Mouse (Mus musculus) heart, postnatal 0 days (tissue): ENCODE results near the gene Ccdc188. TPM values are rescaled to one million over a fixed set of nuclear protein-coding genes. Genes with fewer than 3 reads are reported as not detected.

Source experiments
- ATAC-seq: fragments of 200-750 bp; cut with Nextera tagmentation; 2 replicates; pipeline ENCODE4 v1.8.0; 2017; ENCODE audit warnings: low read depth, moderate number of reproducible peaks, moderate library complexity; ENCODE audit not compliant: insufficient read depth
- DNase-seq: peaks from one replicate; pipeline ENCODE4 v3.0.0-alpha.2; 2016; ENCODE audit warnings: low spot score
- H3K27ac ChIP-seq: fragments of 300-500 bp; sonication (generic); 2 replicates; pipeline ENCODE4 v1.5.1; 2014; ENCODE audit warnings: low read depth, mild to moderate bottlenecking
- H3K27me3 ChIP-seq: fragments of 300-500 bp; sonication (generic); 2 replicates; pipeline ENCODE4 v1.6.1; 2014; ENCODE audit warnings: low read length, mixed read lengths; ENCODE audit not compliant: control insufficient read depth, insufficient read depth
- H3K36me3 ChIP-seq: fragments of 300-500 bp; sonication (generic); replicated peaks from 2 replicates; pipeline ENCODE4 v1.6.1; 2014; ENCODE audit warnings: low read length, mixed read lengths; ENCODE audit not compliant: control insufficient read depth, insufficient read depth
- H3K4me1 ChIP-seq: fragments of 300-500 bp; sonication (generic); 2 replicates; pipeline ENCODE4 v1.6.1; 2014; ENCODE audit warnings: antibody characterized with exemption; ENCODE audit not compliant: control insufficient read depth, insufficient read depth
- H3K4me2 ChIP-seq: fragments of 300-500 bp; sonication (generic); 2 replicates; pipeline ENCODE4 v1.6.1; 2014; ENCODE audit warnings: low read depth, mild to moderate bottlenecking, low read length, moderate library complexity
- H3K4me3 ChIP-seq: fragments of 300-500 bp; sonication (generic); 2 replicates; pipeline ENCODE4 v1.5.1; 2014; ENCODE audit warnings: low read depth, low read length
- H3K9ac ChIP-seq: fragments of 300-500 bp; sonication (generic); replicated peaks from 2 replicates; pipeline ENCODE4 v1.6.1; 2014; ENCODE audit warnings: low read depth, low read length, mixed read lengths
- H3K9me3 ChIP-seq: fragments of 300-500 bp; sonication (generic); replicated peaks from 2 replicates; pipeline ENCODE4 v1.6.1; 2016; ENCODE audit warnings: low read length; ENCODE audit not compliant: control insufficient read depth
- CTCF ChIP-seq: IDR thresholded peaks from 2 replicates; pipeline ENCODE4 v1.5.1; 2016; ENCODE audit warnings: antibody characterized with exemption, control low read depth, low read depth
- EP300 ChIP-seq: IDR thresholded peaks from 2 replicates; pipeline ENCODE4 v1.6.1; 2016; ENCODE audit warnings: antibody characterized with exemption, low read depth
- WGBS: fragments of 180-500 bp; shearing (Covaris S2); extraction: QIAGEN DNeasy Blood & Tissue Kit; methylation state at CpG from one replicate; pipeline ENCODE4 v1.1.7; 2014; 5-methylcytosine and 5-hydroxymethylcytosine counted together
- polyA plus RNA-seq: library from polyadenylated mRNA; unstranded; fragments of >200 nt; fragmentation: Nextera tagmentation; extraction: Ambion mirVana; gene quantifications from 2 replicates; pipeline ENCODE4 v1.2.1, GENCODE M21; 2015
- total RNA-seq: library from RNA; depleted of rRNA; stranded (reverse); fragments of >200 nt; gene quantifications from 2 replicates; pipeline ENCODE4 v1.2.3, GENCODE M21; 2014; ENCODE audit warnings: low replicate concordance

Gene Ccdc188
- total and polyA plus RNA-seq, 2 experiments from 2014 or later: not detected

- Histone ChIP-seq H3K27ac (no peak overlapping the region), H3K27me3 (no peaks in the 10 kb centered on the region), H3K4me1 (peaks cover 27% of the 10 kb centered on the region), H3K36me3 (peaks cover 41% of the 10 kb centered on the region), H3K4me2 (no peak overlapping the region), H3K9ac (no peak overlapping the region), H3K4me3 (no peak overlapping the region), H3K9me3 (no peaks in the 10 kb centered on the region)
- DNase-seq (no peak), ATAC-seq (no peak)
- 69% methylated on average over 7 of the region's 7 CpGs for WGBS
- no peak for TF ChIP-seq CTCF
- no peak for TF ChIP-seq EP300
These were observed 19.2 kb downstream of the Ccdc188 start for GRCm38 (mm10) chr16:18236676-18237501.

GRCm38 (mm10) chr16:18241581-18241980 lies 23.9 kb downstream of the Ccdc188 start:
- Histone ChIP-seq H3K36me3 (peaks cover 88% of the 10 kb centered on the region), H3K27ac (no peak overlapping the region), H3K4me3 (no peak overlapping the region), H3K27me3 (no peaks in the 10 kb centered on the region), H3K4me1 (no peaks in the 10 kb centered on the region), H3K9me3 (no peaks in the 10 kb centered on the region), H3K9ac (no peak overlapping the region), H3K4me2 (no peak overlapping the region)
- DNase-seq (no peak), ATAC-seq (no peak)
- WGBS: 95% methylated on average over 10 of the region's 10 CpGs
- no peak for TF ChIP-seq EP300
- TF ChIP-seq CTCF: no peak

- peak overlapping the region; percentile 88 for H3K4me3 ChIP-seq
- H3K9me3 ChIP-seq: no peaks in the 10 kb centered on the region
- peak overlapping the region; percentile 88 for H3K4me2 ChIP-seq
- ATAC-seq (no peak), DNase-seq (no peak)
- H3K36me3 ChIP-seq: peaks cover 62% of the 10 kb centered on the region
- under 1% methylated on average over 33 of the region's 33 CpGs for WGBS
- no peak for TF ChIP-seq CTCF
- TF ChIP-seq EP300: no peak
- H3K27me3 ChIP-seq: no peaks in the 10 kb centered on the region
- H3K4me1 ChIP-seq: peaks cover 20% of the 10 kb centered on the region
- H3K9ac ChIP-seq: peak overlapping the region; percentile 81
- H3K27ac ChIP-seq: peak overlapping the region; percentile 82
These were observed 30.1 kb downstream of the Ccdc188 start for GRCm38 (mm10) chr16:18247521-18248399.

- Histone ChIP-seq H3K27ac (peak within 1 kb of the TSS; percentile 90), H3K9ac (peak within 1 kb of the TSS; percentile 81), H3K27me3 (no peaks in the 10 kb centered on the region), H3K4me3 (peak within 1 kb of the TSS; percentile 88), H3K36me3 (peaks cover 62% of the 10 kb centered on the region), H3K4me2 (peak within 1 kb of the TSS; percentile 88), H3K4me1 (peaks cover 20% of the 10 kb centered on the region), H3K9me3 (no peaks in the 10 kb centered on the region)
- under 1% methylated on average over 95 of the region's 102 CpGs for WGBS
- ATAC-seq (peak; percentile 94), DNase-seq (peak; percentile 97)
- no peak for TF ChIP-seq CTCF
- peak; percentile 94; the same call in 1 of the 2 replicates for TF ChIP-seq EP300
These were observed 31.0 kb downstream of the Ccdc188 start, which contains the start of the genes Trmt2a and Ranbp1 for GRCm38 (mm10) chr16:18248433-18249363. Trmt2a (plus strand) TSS chr16:18248679. Ranbp1 (minus strand) TSS chr16:18248732.
